Mouse (Mus musculus) embryonic facial prominence, embryonic 14.5 days (tissue): ENCODE measurements around the gene Atp9a. TPM values are rescaled to one million over a fixed set of nuclear protein-coding genes. Genes with fewer than 3 reads are reported as not detected.
A peak's percentile ranks its signal among the peaks of the same experiment; 100 is the strongest.

Source experiments
- ATAC-seq: fragments of 200-750 bp; cut with Nextera tagmentation; 2 replicates; pipeline ENCODE4 v1.8.0; 2017; ENCODE audit warnings: low read depth, moderate number of reproducible peaks, moderate TSS enrichment
- DNase-seq: peaks from one replicate; pipeline ENCODE4 v3.0.0-alpha.2; 2015; ENCODE audit warnings: low spot score
- H3K27ac ChIP-seq: fragments of 300-500 bp; sonication (generic); replicated peaks from 2 replicates; pipeline ENCODE4 v1.5.1; 2014; ENCODE audit warnings: low read depth, mild to moderate bottlenecking, low read length, moderate library complexity
- H3K27me3 ChIP-seq: fragments of 300-500 bp; sonication (generic); replicated peaks from 2 replicates; pipeline ENCODE4 v1.6.1; 2014; ENCODE audit warnings: low read length; ENCODE audit not compliant: control insufficient read depth, insufficient read depth
- H3K36me3 ChIP-seq: fragments of 300-500 bp; sonication (generic); 2 replicates; pipeline ENCODE4 v1.6.1; 2014; ENCODE audit warnings: low read length, mixed read lengths; ENCODE audit not compliant: control insufficient read depth, insufficient read depth
- H3K4me1 ChIP-seq: fragments of 300-500 bp; sonication (generic); 2 replicates; pipeline ENCODE4 v1.6.1; 2014; ENCODE audit warnings: antibody characterized with exemption, low read length; ENCODE audit not compliant: control insufficient read depth, insufficient read depth
- H3K4me2 ChIP-seq: fragments of 300-500 bp; sonication (generic); 2 replicates; pipeline ENCODE4 v1.6.1; 2014; ENCODE audit warnings: low read depth, mild to moderate bottlenecking, low read length, moderate library complexity, mixed read lengths
- H3K4me3 ChIP-seq: fragments of 300-500 bp; sonication (generic); 2 replicates; pipeline ENCODE4 v1.5.1; 2014; ENCODE audit warnings: low read depth, mild to moderate bottlenecking, low read length
- H3K9ac ChIP-seq: fragments of 300-500 bp; sonication (generic); 2 replicates; pipeline ENCODE4 v1.6.1; 2014; ENCODE audit warnings: low read depth, mild to moderate bottlenecking, low read length, moderate library complexity, mixed read lengths
- H3K9me3 ChIP-seq: fragments of 300-500 bp; sonication (generic); 2 replicates; pipeline ENCODE4 v1.6.1; 2016; ENCODE audit warnings: low read length; ENCODE audit not compliant: control insufficient read depth
- WGBS: fragments of 180-500 bp; shearing (Covaris S2); extraction: QIAGEN DNeasy Blood & Tissue Kit; methylation state at CpG from one replicate; pipeline ENCODE4 v1.1.7; 2014; 5-methylcytosine and 5-hydroxymethylcytosine counted together
- polyA plus RNA-seq: library from polyadenylated mRNA; unstranded; fragments of >200 nt; fragmentation: Nextera tagmentation; extraction: Ambion mirVana; gene quantifications from 2 replicates; pipeline ENCODE4 v1.2.1, GENCODE M21; 2014

The Atp9a gene
- polyA plus RNA-seq, 1 experiment from 2014 or later: 28.7 TPM

- Histone ChIP-seq H3K36me3 (no peaks in the 10 kb centered on the region), H3K4me2 (no peak overlapping the region), H3K4me1 (0 out of 2 replicates have a peak, but pooled peaks cover 4% of the 10 kb centered on the region), H3K9ac (no peak overlapping the region), H3K9me3 (no peaks in the 10 kb centered on the region), H3K27me3 (no peaks in the 10 kb centered on the region), H3K4me3 (no peak overlapping the region), H3K27ac (no peak overlapping the region)
- WGBS: 79% methylated on average over 12 of the region's 12 CpGs
- no peak for ATAC-seq
- DNase-seq: no peak
Observed at GRCm38 (mm10) chr2:168729736-168730135, 12.5 kb downstream of the Atp9a start.

- ATAC-seq: no peak
Observed at GRCm38 (mm10) chr2:168728045-168728444, 14.2 kb downstream of the Atp9a start.

GRCm38 (mm10) chr2:168726007-168726406 is 16.2 kb downstream of the Atp9a start:
- H3K9me3 ChIP-seq: no peaks in the 10 kb centered on the region
- H3K27ac ChIP-seq: no peak overlapping the region
- DNase-seq: peak; percentile 87
- 44% methylated on average over 6 of the region's 6 CpGs for WGBS
- no peak overlapping the region for H3K9ac ChIP-seq
- no peaks in the 10 kb centered on the region for H3K4me1 ChIP-seq
- ATAC-seq: peak; percentile 87
- H3K4me3 ChIP-seq: no peak overlapping the region
- H3K4me2 ChIP-seq: no peak overlapping the region
- H3K36me3 ChIP-seq: no peaks in the 10 kb centered on the region
- no peaks in the 10 kb centered on the region for H3K27me3 ChIP-seq

More at GRCm38 (mm10) chr2:168728045-168728444, 14.2 kb downstream of the Atp9a start:
- Histone ChIP-seq H3K4me3 (no peak overlapping the region), H3K9me3 (no peaks in the 10 kb centered on the region), H3K4me2 (no peak overlapping the region), H3K27ac (no peak overlapping the region), H3K36me3 (no peaks in the 10 kb centered on the region), H3K4me1 (0 out of 2 replicates have a peak, but pooled peaks cover 4% of the 10 kb centered on the region), H3K27me3 (no peaks in the 10 kb centered on the region), H3K9ac (no peak overlapping the region)
- no peak for DNase-seq
- 77% methylated on average over 12 of the region's 12 CpGs for WGBS

GRCm38 (mm10) chr2:168721313-168721712 is 20.9 kb downstream of the Atp9a start:
- DNase-seq: no peak
- Histone ChIP-seq H3K4me3 (no peak overlapping the region), H3K27me3 (no peaks in the 10 kb centered on the region), H3K36me3 (no peaks in the 10 kb centered on the region), H3K4me1 (no peaks in the 10 kb centered on the region), H3K9ac (no peak overlapping the region), H3K27ac (no peak overlapping the region), H3K4me2 (no peak overlapping the region), H3K9me3 (no peaks in the 10 kb centered on the region)
- no peak for ATAC-seq
- 90% methylated on average over 14 of the region's 14 CpGs for WGBS

- Histone ChIP-seq H3K9ac (no peak overlapping the region), H3K4me1 (no peaks in the 10 kb centered on the region), H3K27me3 (no peaks in the 10 kb centered on the region), H3K9me3 (no peaks in the 10 kb centered on the region), H3K4me3 (no peak overlapping the region), H3K4me2 (no peak overlapping the region), H3K36me3 (no peaks in the 10 kb centered on the region), H3K27ac (no peak overlapping the region)
- DNase-seq (no peak), ATAC-seq (no peak)
- 67% methylated on average over 4 of the region's 4 CpGs for WGBS
Observed at GRCm38 (mm10) chr2:168719742-168720141, 22.5 kb downstream of the Atp9a start.

- Histone ChIP-seq H3K9me3 (no peaks in the 10 kb centered on the region), H3K27ac (no peak overlapping the region), H3K27me3 (no peaks in the 10 kb centered on the region), H3K4me2 (no peak overlapping the region), H3K9ac (no peak overlapping the region), H3K4me3 (no peak overlapping the region), H3K36me3 (no peaks in the 10 kb centered on the region), H3K4me1 (no peaks in the 10 kb centered on the region)
- DNase-seq (no peak), ATAC-seq (no peak)
- 60% methylated on average over 10 of the region's 10 CpGs for WGBS
Observed at GRCm38 (mm10) chr2:168718735-168719134, 23.5 kb downstream of the Atp9a start.

GRCm38 (mm10) chr2:168718267-168718666 is 23.9 kb downstream of the Atp9a start:
- Histone ChIP-seq H3K27ac (no peak overlapping the region), H3K36me3 (no peaks in the 10 kb centered on the region), H3K4me3 (no peak overlapping the region), H3K27me3 (no peaks in the 10 kb centered on the region), H3K9me3 (no peaks in the 10 kb centered on the region), H3K4me1 (no peaks in the 10 kb centered on the region), H3K9ac (no peak overlapping the region), H3K4me2 (no peak overlapping the region)
- peak; percentile 43 for DNase-seq
- 48% methylated on average over 2 of the region's 2 CpGs for WGBS
- ATAC-seq: peak; percentile 27; the same call in 1 of the 2 replicates

GRCm38 (mm10) chr2:168712199-168713176 is 29.7 kb downstream of the Atp9a start:
- Histone ChIP-seq H3K4me1 (no peaks in the 10 kb centered on the region), H3K9ac (no peak overlapping the region), H3K4me2 (no peak overlapping the region), H3K4me3 (no peak overlapping the region), H3K9me3 (no peaks in the 10 kb centered on the region), H3K36me3 (peaks cover 15% of the 10 kb centered on the region), H3K27me3 (no peaks in the 10 kb centered on the region), H3K27ac (no peak overlapping the region; the same call in 1 of the 2 replicates)
- DNase-seq (peak; percentile 57), ATAC-seq (peak; percentile 50; the same call in 1 of the 2 replicates)
- 69% methylated on average over 20 of the region's 20 CpGs for WGBS
